Comparison of ENCODE assay signal across 10 mouse cellular contexts in genomic region chr2:118775846-118776245, GRCm38 (mm10). TPM values are rescaled to one million over a fixed set of nuclear protein-coding genes. Genes with fewer than 3 reads are reported as not detected.
DNase-seq lines count a peak whose midpoint lies in the region; ATAC-seq and TF ChIP-seq lines count a peak whose summit lies in the region.
"Had no signal": no experiment of that assay in that cellular context is flagged by ENCODE, and none has a peak within 500 bp of the region (broad histone marks: within the 10 kb centered on the region; RNA-seq: fewer than 3 reads in every experiment).

No protein-coding gene starts in this region.

- H3K4me3 ChIP-seq in hindbrain, embryonic 16.5 days (ENCODE audit: low read length) = no peak overlapping the region
- H3K4me3 ChIP-seq in hindbrain, embryonic 12.5 days = no peak overlapping the region
- H3K4me3 ChIP-seq in left cerebral cortex, adult 2 months = no peak overlapping the region
- no peak overlapping the region for H3K4me3 ChIP-seq in gastrocnemius, adult 2 months
- H3K4me3 ChIP-seq: megakaryocyte, embryonic 14.5 days had no signal

- no peak for TF ChIP-seq CTCF in left cerebral cortex, adult 2 months (IDR thresholded peaks at IDR 0.05)
- TF ChIP-seq CTCF in gastrocnemius, adult 2 months (IDR thresholded peaks at IDR 0.05) = no peak

- ATAC-seq in hindbrain, embryonic 16.5 days = peak; percentile 15; the same call in 1 of the 2 replicates
- no peak for ATAC-seq in hindbrain, embryonic 12.5 days (ENCODE audit: low FRiP score)

- no peaks in the 10 kb centered on the region for H3K36me3 ChIP-seq in hindbrain, embryonic 16.5 days (ENCODE audit: control insufficient read depth, insufficient read depth, low read length)
- no peaks in the 10 kb centered on the region for H3K36me3 ChIP-seq in hindbrain, embryonic 12.5 days
- H3K36me3 ChIP-seq: G1E had no signal

- H3K9ac ChIP-seq in hindbrain, embryonic 16.5 days (ENCODE audit: low read depth, low read length) = no peak overlapping the region
- no peak overlapping the region for H3K9ac ChIP-seq in hindbrain, embryonic 12.5 days

- no peaks in the 10 kb centered on the region for H3K27me3 ChIP-seq in hindbrain, embryonic 16.5 days (replicated peaks; ENCODE audit: control insufficient read depth, insufficient read depth, low read length)
- H3K27me3 ChIP-seq in hindbrain, embryonic 12.5 days = peaks cover 9% of the 10 kb centered on the region

- WGBS in hindbrain, embryonic 16.5 days = 65% methylated on average over 3 of the region's 4 CpGs
- 56% methylated on average over 4 of the region's 4 CpGs for WGBS in hindbrain, embryonic 12.5 days

- H3K4me2 ChIP-seq in hindbrain, embryonic 16.5 days (ENCODE audit: low read length) = no peak overlapping the region
- no peak overlapping the region for H3K4me2 ChIP-seq in hindbrain, embryonic 12.5 days (replicated peaks)

- peaks cover 15% of the 10 kb centered on the region for H3K4me1 ChIP-seq in hindbrain, embryonic 16.5 days (ENCODE audit: control insufficient read depth, insufficient read depth, low read depth, low read length)
- peaks cover 12% of the 10 kb centered on the region for H3K4me1 ChIP-seq in hindbrain, embryonic 12.5 days

- intact Hi-C loops in left cerebral cortex, adult 2 months (cut with DNase I) = no loop called here
- intact Hi-C loops in gastrocnemius, adult 2 months (cut with DNase I) = no loop called here

- H3K27ac ChIP-seq in hindbrain, embryonic 16.5 days (ENCODE audit: low read depth, low read length) = peak overlapping the region; percentile 68; the same call in 1 of the 2 replicates
- H3K27ac ChIP-seq in hindbrain, embryonic 12.5 days = no peak overlapping the region
- H3K27ac ChIP-seq in left cerebral cortex, adult 2 months = peak overlapping the region; percentile 37; the same call in 1 of the 2 replicates
- H3K27ac ChIP-seq in gastrocnemius, adult 2 months = no peak overlapping the region; the same call in 1 of the 2 replicates

- DNase-seq in NIH3T3 (ENCODE audit: low read depth) = peak; percentile 68
- DNase-seq in cerebellum, adult 9-11 months = peak; percentile 90
- peak; percentile 65 for DNase-seq in left cerebral cortex, adult 2 months (ENCODE audit: extremely low spot score in 1 of 2, low spot score in 2 of 2)
- DNase-seq in kidney, postnatal 10 days = no peak
- no peak for DNase-seq in adrenal gland, adult (ENCODE audit: inconsistent age in 2 of 2, low spot score in 1 of 2)
- no peak for DNase-seq in gastrocnemius, adult 2 months

- no peaks in the 10 kb centered on the region for H3K9me3 ChIP-seq in hindbrain, embryonic 16.5 days (ENCODE audit: control insufficient read depth, low read length)
- no peaks in the 10 kb centered on the region for H3K9me3 ChIP-seq in hindbrain, embryonic 12.5 days (replicated peaks)
- H3K9me3 ChIP-seq: G1E; megakaryocyte, embryonic 14.5 days had no signal

RNA-seq across cellular contexts. Expression of gene Phgr1, which starts 3.3 kb away (rescaled TPM):
- polyA plus RNA-seq in hindbrain, embryonic 16.5 days (2015; fragmentation: Nextera tagmentation; extraction: Ambion mirVana) = not detected in 2 replicates
- not detected in 2 replicates for polyA plus RNA-seq in hindbrain, embryonic 12.5 days (2016; fragmentation: Nextera tagmentation; extraction: Ambion mirVana)
- not detected for total RNA-seq in left cerebral cortex, adult 2 months (2021)
- not detected for total RNA-seq in gastrocnemius, adult 2 months (2021)
- total RNA-seq: G1E had no signal
- polyA plus RNA-seq: G1E had no signal

RNA-seq across cellular contexts. Expression of gene Disp2, which starts 3.7 kb away (rescaled TPM):
- polyA plus RNA-seq in hindbrain, embryonic 16.5 days (2015; fragmentation: Nextera tagmentation; extraction: Ambion mirVana) = 82.9 and 87.0 TPM in 2 replicates
- polyA plus RNA-seq in hindbrain, embryonic 12.5 days (2016; fragmentation: Nextera tagmentation; extraction: Ambion mirVana) = 20.9 and 23.9 TPM in 2 replicates
- 100 to 1,000 TPM; 197 to 209 TPM for total RNA-seq in left cerebral cortex, adult 2 months (2021)
- total RNA-seq in gastrocnemius, adult 2 months (2021) = not detected

RNA-seq across cellular contexts. Expression of gene Ccdc9b, which starts 13.4 kb away (rescaled TPM):
- 1.0 and 1.3 TPM in 2 replicates for polyA plus RNA-seq in hindbrain, embryonic 16.5 days (2015; fragmentation: Nextera tagmentation; extraction: Ambion mirVana)
- polyA plus RNA-seq in hindbrain, embryonic 12.5 days (2016; fragmentation: Nextera tagmentation; extraction: Ambion mirVana) = 1.3 and 1.7 TPM in 2 replicates
- total RNA-seq in left cerebral cortex, adult 2 months (2021) = 1 to 10 TPM; 4.0 to 4.7 TPM
- 10 to 100 TPM; 14.6 to 20.8 TPM for total RNA-seq in gastrocnemius, adult 2 months (2021)
- polyA plus RNA-seq: G1E had no signal

RNA-seq across cellular contexts. Expression of gene Inafm2, which starts 30.3 kb away (rescaled TPM):
- 20.2 and 20.4 TPM in 2 replicates for polyA plus RNA-seq in hindbrain, embryonic 16.5 days (2015; fragmentation: Nextera tagmentation; extraction: Ambion mirVana)
- 24.2 and 25.1 TPM in 2 replicates for polyA plus RNA-seq in hindbrain, embryonic 12.5 days (2016; fragmentation: Nextera tagmentation; extraction: Ambion mirVana)
- total RNA-seq in left cerebral cortex, adult 2 months (2021) = 10 to 100 TPM; 42.7 to 47.9 TPM
- total RNA-seq in gastrocnemius, adult 2 months (2021) = 1 to 10 TPM; 5.2 to 5.8 TPM

RNA-seq across cellular contexts. Expression of gene Knstrn, which starts 38.0 kb away (rescaled TPM):
- 22.0 and 22.5 TPM in 2 replicates for polyA plus RNA-seq in hindbrain, embryonic 16.5 days (2015; fragmentation: Nextera tagmentation; extraction: Ambion mirVana)
- 88.9 and 100 TPM in 2 replicates for polyA plus RNA-seq in hindbrain, embryonic 12.5 days (2016; fragmentation: Nextera tagmentation; extraction: Ambion mirVana)
- total RNA-seq in left cerebral cortex, adult 2 months (2021) = 1 to 10 TPM in 1 of 2 experiments, under 1 TPM in 1; 0.75 to 1.0 TPM
- under 1 TPM; 0.28 to 0.31 TPM for total RNA-seq in gastrocnemius, adult 2 months (2021)

Comparison
In these comparisons a context has a peak if more than half of its experiments do, and no peak if none do; other contexts are left out.
1. H3K27ac ChIP-seq: peak in hindbrain, embryonic 16.5 days (single experiment) and left cerebral cortex, adult 2 months (single experiment); none in hindbrain, embryonic 12.5 days (single experiment) and gastrocnemius, adult 2 months (single experiment).
2. DNase-seq: peak in NIH3T3 (single experiment), cerebellum, adult 9-11 months (single experiment) and left cerebral cortex, adult 2 months (2 of 2); none in kidney, postnatal 10 days (single experiment), adrenal gland, adult (0 of 2) and gastrocnemius, adult 2 months (single experiment).
3. RNA of gene Disp2, which starts 3.7 kb away (total RNA-seq): 197 to 209 TPM in left cerebral cortex, adult 2 months; not detected in gastrocnemius, adult 2 months; every median in the first group is over 100 times any median in the second.